Mouse (Mus musculus): ENCODE results near the gene Gnptab.

DNA sequence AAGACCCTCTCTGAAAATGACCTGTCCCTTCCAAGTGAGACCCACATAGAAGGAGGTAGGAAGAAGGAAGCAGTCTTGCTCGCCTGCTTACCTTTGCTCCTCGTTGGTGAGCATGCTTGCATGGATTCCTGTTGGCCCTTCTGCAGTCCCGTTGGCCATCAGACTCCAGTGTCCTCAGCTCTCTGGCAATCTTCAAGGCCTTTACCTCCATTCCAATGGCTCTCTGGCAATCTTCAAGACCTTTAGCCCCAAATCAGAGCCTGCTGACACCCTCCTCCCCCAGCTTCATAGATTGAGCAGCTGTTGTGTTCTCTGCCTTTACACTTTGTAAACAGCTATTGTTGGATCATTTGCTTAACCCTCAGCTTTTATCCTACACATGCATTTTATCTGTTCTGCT, 14.7 kb upstream of the Gnptab start:
- TF ChIP-seq SRF (IDR thresholded peaks at IDR 0.05; ENCODE audit: control insufficient read depth, insufficient read length, low read depth) (no peak), USF1 (IDR thresholded peaks at IDR 0.05; ENCODE audit: low read depth) (no peak), POLR2AphosphoS2 (IDR thresholded peaks at IDR 0.05; ENCODE audit: insufficient read length, low read depth) (no peak), E2F4 (IDR thresholded peaks at IDR 0.05; ENCODE audit: insufficient read depth) (no peak), POLR2A (IDR thresholded peaks at IDR 0.05; ENCODE audit: insufficient read length, low read depth) (no peak), TCF12 (IDR thresholded peaks at IDR 0.05; ENCODE audit: insufficient read depth, poor library complexity, severe bottlenecking) (no peak), MYOD1 (IDR thresholded peaks at IDR 0.05; ENCODE audit: control insufficient read depth in 1 of 3, insufficient read length in 2 of 3, low read depth in 2 of 3) (no peak), REST (IDR thresholded peaks at IDR 0.05; ENCODE audit: insufficient read depth, insufficient read length) (no peak)

Data from myocyte (in vitro differentiated cells).